Mouse (Mus musculus) adrenal gland, adult (tissue): ENCODE results near the gene Arhgap45.
A peak's percentile ranks its signal among the peaks of the same experiment; 100 is the strongest.

Source experiments
- DNase-seq, 2 experiments: peaks; one replicate each; pipeline ENCODE4 v3.0.0; 2022 to 2023; ENCODE audit warnings: low spot score in 1 of 2; ENCODE audit not compliant: inconsistent age in 2 of 2

The Arhgap45 gene

DNA sequence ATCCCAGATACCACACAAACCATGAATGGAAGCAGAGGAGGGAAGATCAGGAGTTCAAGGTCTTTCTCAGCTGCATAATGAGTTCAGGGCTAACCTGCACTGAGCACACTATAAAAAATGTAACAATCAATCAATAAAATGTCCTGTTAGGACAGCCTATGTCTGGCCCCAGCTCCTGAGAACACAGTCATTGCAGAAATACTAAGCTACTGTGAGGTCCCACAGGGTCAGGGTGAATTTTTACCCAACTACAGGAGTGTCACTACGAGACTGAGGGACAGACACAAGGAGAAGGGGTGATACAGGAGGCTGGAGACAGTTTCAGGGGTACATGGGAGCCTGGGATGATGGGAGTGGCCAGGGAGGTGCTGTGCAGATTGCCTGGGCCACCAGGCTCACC, 61.9 kb downstream of the Arhgap45 start:
- peak in 1 of 2 experiments; percentile 85 for DNase-seq

DNA sequence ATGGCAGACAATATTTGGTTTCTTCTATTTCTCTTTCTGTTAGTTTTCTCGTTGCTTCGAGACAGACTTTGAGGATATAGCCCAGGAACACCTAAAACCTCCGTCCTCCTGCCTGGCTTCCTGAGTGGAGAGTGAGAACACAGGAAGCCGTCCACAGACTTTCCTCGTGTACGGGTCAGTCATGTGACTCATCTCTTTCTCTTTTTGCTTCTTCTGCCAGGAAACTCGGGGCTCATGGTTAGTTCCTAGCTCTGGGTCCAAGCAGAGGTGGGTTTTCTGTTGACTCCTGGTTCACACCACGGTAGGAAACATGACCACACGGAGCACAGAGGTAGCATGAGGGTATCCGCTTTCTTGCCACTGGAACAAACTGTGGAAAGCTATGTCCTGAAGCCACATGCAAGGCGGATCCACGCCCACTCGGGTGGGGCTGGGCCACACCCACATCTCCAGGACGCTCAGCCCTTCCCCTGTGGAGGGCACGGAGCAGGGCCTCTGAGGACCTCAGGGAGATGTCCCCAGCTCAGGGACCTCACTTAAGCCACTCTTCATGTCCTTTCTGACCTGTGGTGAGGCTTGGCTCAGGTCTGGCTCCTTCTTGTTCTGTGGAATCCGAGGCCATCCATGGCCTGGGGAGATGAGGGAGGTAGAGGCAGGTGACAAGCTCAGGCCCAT, 64.1 kb downstream of the Arhgap45 start:
- no peak for DNase-seq
